In genomic region chr9:37053041-37053440, GRCm38 (mm10) we compare ENCODE assay signal across 8 mouse cellular contexts.
DNase-seq lines count a peak whose midpoint lies in the region; ATAC-seq lines count a peak whose summit lies in the region.

No protein-coding gene starts in this region.

- WGBS in embryonic facial prominence, embryonic 15.5 days, result 30% methylated on average over 6 of the region's 6 CpGs
- 52% methylated on average over 6 of the region's 6 CpGs for WGBS in hindbrain, embryonic 15.5 days

- H3K4me3 ChIP-seq in embryonic facial prominence, embryonic 15.5 days (replicated peaks), result no peak overlapping the region
- no peak overlapping the region for H3K4me3 ChIP-seq in hindbrain, embryonic 15.5 days

- peaks cover 28% of the 10 kb centered on the region for H3K4me1 ChIP-seq in embryonic facial prominence, embryonic 15.5 days
- peaks cover 40% of the 10 kb centered on the region for H3K4me1 ChIP-seq in hindbrain, embryonic 15.5 days (replicated peaks)

- H3K36me3 ChIP-seq in embryonic facial prominence, embryonic 15.5 days, result no peaks in the 10 kb centered on the region
- no peaks in the 10 kb centered on the region for H3K36me3 ChIP-seq in hindbrain, embryonic 15.5 days

- H3K27me3 ChIP-seq in embryonic facial prominence, embryonic 15.5 days, result no peaks in the 10 kb centered on the region
- no peaks in the 10 kb centered on the region for H3K27me3 ChIP-seq in hindbrain, embryonic 15.5 days

- H3K9me3 ChIP-seq in embryonic facial prominence, embryonic 15.5 days (replicated peaks), result no peaks in the 10 kb centered on the region
- no peaks in the 10 kb centered on the region for H3K9me3 ChIP-seq in hindbrain, embryonic 15.5 days

- H3K27ac ChIP-seq in embryonic facial prominence, embryonic 15.5 days (replicated peaks), result peak overlapping the region; percentile 81
- 0 out of 2 replicates have a peak overlapping the region, but pooled peaks have one; percentile 37 for H3K27ac ChIP-seq in hindbrain, embryonic 15.5 days (replicated peaks)

- peak; percentile 13 for DNase-seq in kidney, adult 9 months
- DNase-seq in kidney, adult 18-20 months, result no peak
- peak; percentile 52 for DNase-seq in neural tube, embryonic 10.5 days (ENCODE audit: extremely low spot score, low spot score)
- no peak for DNase-seq in layer of hippocampus, postnatal 14 days (ENCODE audit: low spot score in 2 of 2)

- peak overlapping the region; percentile 39; the same call in 1 of the 2 replicates for H3K4me2 ChIP-seq in embryonic facial prominence, embryonic 15.5 days (replicated peaks)
- H3K4me2 ChIP-seq in hindbrain, embryonic 15.5 days, result no peak overlapping the region

- H3K9ac ChIP-seq in embryonic facial prominence, embryonic 15.5 days, result no peak overlapping the region
- no peak overlapping the region for H3K9ac ChIP-seq in hindbrain, embryonic 15.5 days

- 0 out of 2 replicates have a peak, but pooled peaks have one; percentile 52 for ATAC-seq in embryonic facial prominence, embryonic 15.5 days (ENCODE audit: insufficient number of reproducible peaks, low FRiP score, low TSS enrichment, low read depth)
- ATAC-seq in hindbrain, embryonic 15.5 days (ENCODE audit: low FRiP score, low read depth), result no peak
- no peak for ATAC-seq in erythroblast, adult 5-6 weeks (replicated peaks; ENCODE audit: low FRiP score, poor library complexity, severe bottlenecking)
- ATAC-seq in granulocyte monocyte progenitor cell, adult 5-6 weeks (replicated peaks; ENCODE audit: poor library complexity, severe bottlenecking), result no peak

Comparison
In these comparisons a context has a peak if more than half of its experiments do, and no peak if none do; other contexts are left out.
1. DNase-seq: peak in kidney, adult 9 months (single experiment) and neural tube, embryonic 10.5 days (single experiment); none in kidney, adult 18-20 months (single experiment) and layer of hippocampus, postnatal 14 days (0 of 2).